Mouse (Mus musculus) left cerebral cortex, postnatal 25 days (tissue): ENCODE results near the gene Naa10. TPM values are rescaled to one million over a fixed set of nuclear protein-coding genes. Genes with fewer than 3 reads are reported as not detected.

Source experiments
- DNase-seq, 2 experiments: peaks; one replicate each; pipeline ENCODE4 v3.0.0; 2022; ENCODE audit warnings: low spot score in 2 of 2, mixed read lengths in 1 of 2
- intact Hi-C: fragments of 180-260 bp; cut with DNase I; formaldehyde crosslinking; loops from one replicate; pipeline ENCODE4 v1.15.1; 2025
- total RNA-seq, 2 experiments: library from RNA; stranded (reverse); gene quantifications; 2 replicates each; pipeline ENCODE4 v1.2.3; 2021

Gene Naa10
- total RNA-seq, 2 experiments from 2014 or later: 45.4 to 53.4 TPM

DNA sequence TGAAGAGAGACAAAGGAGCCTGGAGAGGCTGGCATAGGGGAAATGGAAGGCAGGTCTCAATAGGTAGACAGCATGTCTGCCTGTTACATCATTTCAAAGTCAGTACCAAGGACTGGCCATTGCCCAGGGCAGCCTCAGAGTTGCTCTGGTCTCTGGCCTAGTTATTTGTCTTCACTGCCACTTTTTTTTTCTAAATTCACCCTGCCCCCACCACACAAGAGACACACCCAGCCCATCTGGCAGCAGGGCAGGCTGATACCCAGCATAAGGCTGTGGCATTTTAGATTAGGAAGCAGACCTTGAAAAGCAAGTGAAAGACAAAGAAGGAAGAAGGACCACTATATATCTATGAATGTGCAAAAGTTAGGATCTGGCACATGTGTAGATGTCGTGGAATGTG lies 53.9 kb downstream of the Naa10 start:
- intact Hi-C loops: no loop called here

GRCm38 (mm10) chrX:73867256-73867655 lies 54.5 kb downstream of the Naa10 start:
- peak in 1 of 2 experiments; percentile 42 for DNase-seq
- intact Hi-C loops: no loop called here

More for the DNA sequence above, 53.9 kb downstream of the Naa10 start:
- no peak for DNase-seq

Other genes starting within 250 kb of the Naa10 start
- gene Slc6a8, start 248.8 kb downstream of the Naa10 start, total RNA-seq: 100 to 1,000 TPM in 1 of 2 experiments, 10 to 100 TPM in 1; 91.1 to 101 TPM
- gene Bcap31, start 205.8 kb downstream of the Naa10 start, total RNA-seq: 10 to 100 TPM; 78.4 to 88.0 TPM
- gene Abcd1, start 205.3 kb downstream of the Naa10 start, total RNA-seq: 10 to 100 TPM; 11.1 to 14.1 TPM
- gene Plxnb3, start 164.9 kb downstream of the Naa10 start, total RNA-seq: 10 to 100 TPM in 1 of 2 experiments, 1 to 10 TPM in 1; 8.7 to 10.0 TPM
- 1 to 10 TPM; 4.6 to 9.4 TPM for gene Srpk3, start 147.5 kb downstream of the Naa10 start, total RNA-seq
- gene Idh3g, start 135.0 kb downstream of the Naa10 start, total RNA-seq: 100 to 1,000 TPM; 182 to 187 TPM
- 10 to 100 TPM; 94.6 to 99.7 TPM for gene Ssr4, start 134.9 kb downstream of the Naa10 start, total RNA-seq
- 100 to 1,000 TPM; 119 to 125 TPM for gene Pdzd4, start 97.0 kb downstream of the Naa10 start, total RNA-seq
- not detected for gene Avpr2, start 29.8 kb downstream of the Naa10 start, total RNA-seq
- 100 to 1,000 TPM; 152 to 158 TPM for gene L1cam, start 25.8 kb downstream of the Naa10 start, total RNA-seq
- gene Arhgap4, start 74 bp downstream of the Naa10 start, total RNA-seq: 1 to 10 TPM; 3.6 to 4.7 TPM
- gene Renbp, start 8.9 kb upstream of the Naa10 start, total RNA-seq: 1 to 10 TPM; 4.4 to 4.9 TPM
- 10 to 100 TPM; 69.9 to 70.4 TPM for gene Hcfc1, start 44.4 kb upstream of the Naa10 start, total RNA-seq
- gene Irak1, start 102.0 kb upstream of the Naa10 start, total RNA-seq: 10 to 100 TPM; 39.5 to 44.0 TPM
- gene Opn1mw, start 205.5 kb upstream of the Naa10 start, total RNA-seq: under 1 TPM; 0.50 to 0.62 TPM
- 10 to 100 TPM; 80.2 to 84.3 TPM for gene Mecp2, start 213.4 kb upstream of the Naa10 start, total RNA-seq
- gene Tex28, start 245.9 kb upstream of the Naa10 start, total RNA-seq: not detected